Comparison of ENCODE assay signal across 14 mouse cellular contexts in genomic region chr12:9995670-9996069, GRCm38 (mm10).
"Had no signal": no experiment of that assay in that cellular context is flagged by ENCODE, and none has a peak within 500 bp of the region (broad histone marks: within the 10 kb centered on the region; RNA-seq: fewer than 3 reads in every experiment).

No protein-coding gene starts in this region.

- H3K36me3 ChIP-seq: kidney, embryonic 15.5 days; limb, embryonic 13.5 days; midbrain, embryonic 10.5 days; neural tube, embryonic 15.5 days had no signal

- H3K4me2 ChIP-seq: kidney, embryonic 15.5 days; limb, embryonic 13.5 days; neural tube, embryonic 15.5 days had no signal

- H3K9ac ChIP-seq: kidney, embryonic 15.5 days; limb, embryonic 13.5 days; liver, embryonic 14.5 days; neural tube, embryonic 15.5 days had no signal

- H3K4me1 ChIP-seq: midbrain, embryonic 10.5 days; neural tube, embryonic 15.5 days had no signal

- H3K27ac ChIP-seq: limb, embryonic 13.5 days; liver, embryonic 14.5 days; midbrain, embryonic 10.5 days; neural tube, embryonic 15.5 days had no signal

- H3K27me3 ChIP-seq: kidney, embryonic 15.5 days; limb, embryonic 13.5 days; neural tube, embryonic 15.5 days had no signal

- H3K4me3 ChIP-seq: kidney, embryonic 15.5 days; limb, embryonic 13.5 days; midbrain, embryonic 10.5 days; myocyte; neural tube, embryonic 15.5 days had no signal

- DNase-seq: kidney, adult 18-20 months; kidney, postnatal 25 days; left cerebral cortex, postnatal 4 days; lung, adult 2 months; midbrain, embryonic 14.5 days; right cerebral cortex, adult 18-20 months; right cerebral cortex, postnatal 25 days; thymus, postnatal 4 days had no signal

- H3K9me3 ChIP-seq: kidney, embryonic 15.5 days; limb, embryonic 13.5 days; midbrain, embryonic 10.5 days; neural tube, embryonic 15.5 days had no signal
